Mouse (Mus musculus): Measurements from ENCODE around the gene Zpbp2.

GRCm38 (mm10) chr11:98580301-98581121 lies 29.6 kb downstream of the Zpbp2 start:
- TF ChIP-seq POLR2A (IDR thresholded peaks at IDR 0.05; ENCODE audit: borderline replicate concordance, insufficient read depth, low read length) (no peak), CTCF (IDR thresholded peaks at IDR 0.05; ENCODE audit: borderline replicate concordance, insufficient read depth, low read depth, low read length) (no peak)
